Mouse (Mus musculus) left cerebral cortex, postnatal 4 days (tissue): ENCODE data around the gene Chga. TPM values are rescaled to one million over a fixed set of nuclear protein-coding genes. Genes with fewer than 3 reads are reported as not detected.

Experiments
- DNase-seq: peaks from one replicate; pipeline ENCODE4 v3.0.0-alpha.2; 2022
- intact Hi-C: fragments of 180-260 bp; cut with DNase I; formaldehyde crosslinking; loops from one replicate; pipeline ENCODE4 v1.15.1; 2025
- total RNA-seq, 2 experiments: library from RNA; stranded (reverse); gene quantifications; 2 replicates each; pipeline ENCODE4 v1.2.3; 2021

Gene Chga
- total RNA-seq, 2 experiments from 2014 or later = 105 to 113 TPM

DNA sequence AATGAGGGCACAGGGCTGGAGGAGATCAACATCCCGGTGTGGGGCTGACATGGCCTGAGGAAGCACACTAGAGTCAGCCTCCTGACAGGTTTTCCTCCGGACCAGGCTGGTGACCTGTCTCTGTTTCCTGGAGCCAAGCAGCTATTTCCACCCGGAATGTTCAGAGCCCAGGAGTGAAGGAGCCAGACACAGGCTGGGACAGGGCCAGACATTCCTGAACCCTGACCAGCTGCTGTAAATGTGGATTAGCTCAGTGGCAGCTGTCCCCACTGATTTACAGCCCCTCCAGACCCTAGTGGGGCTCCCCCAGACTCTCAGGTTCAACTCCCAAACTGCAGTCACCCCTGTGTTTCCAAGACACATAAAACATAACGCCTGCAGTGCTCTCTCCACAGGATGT lies 42.7 kb downstream of the Chga start:
- intact Hi-C loops = no loop called here

DNA sequence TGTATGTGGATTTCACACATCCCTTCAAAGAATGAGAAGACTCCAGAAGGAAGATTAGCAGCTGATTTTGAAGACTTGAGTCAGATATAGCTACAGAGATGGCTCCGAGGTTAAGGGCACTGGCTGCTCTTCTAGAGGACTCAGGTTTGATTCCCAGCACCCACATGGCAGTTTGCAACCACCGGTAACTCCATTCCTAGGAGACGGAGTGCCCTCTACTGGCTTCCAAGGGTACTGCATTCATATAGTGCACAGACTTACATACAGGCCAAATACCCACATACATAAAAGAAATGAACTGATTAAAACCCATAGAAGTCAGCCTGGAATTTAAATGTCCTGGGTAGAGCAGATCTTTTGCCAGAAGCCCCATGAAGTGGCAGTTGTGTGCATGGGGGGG lies 43.8 kb downstream of the Chga start:
- DNase-seq = no peak
- intact Hi-C loops = no loop called here

More for the DNA sequence above, 42.7 kb downstream of the Chga start:
- DNase-seq = no peak

DNA sequence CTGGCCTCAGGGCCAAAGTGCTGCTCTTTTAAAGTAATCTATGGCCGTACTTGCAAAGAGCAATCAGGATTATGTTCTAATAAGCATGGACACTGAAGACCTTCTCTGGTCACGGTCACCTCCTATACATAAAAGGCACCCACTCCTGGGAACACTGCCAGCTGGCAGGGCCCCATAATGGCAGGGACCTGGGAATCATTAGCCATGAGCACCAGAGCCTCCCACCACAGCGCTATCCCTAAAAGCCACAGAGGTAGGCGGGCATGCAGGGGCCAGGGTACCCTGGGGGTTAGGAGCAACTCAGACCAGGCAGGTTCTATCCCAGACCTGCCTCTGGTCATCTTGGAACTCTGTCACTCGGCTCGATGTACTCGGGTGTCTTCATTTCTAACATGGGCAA lies 45.0 kb downstream of the Chga start:
- peak; percentile 58 for DNase-seq
- intact Hi-C loops = no loop called here

DNA sequence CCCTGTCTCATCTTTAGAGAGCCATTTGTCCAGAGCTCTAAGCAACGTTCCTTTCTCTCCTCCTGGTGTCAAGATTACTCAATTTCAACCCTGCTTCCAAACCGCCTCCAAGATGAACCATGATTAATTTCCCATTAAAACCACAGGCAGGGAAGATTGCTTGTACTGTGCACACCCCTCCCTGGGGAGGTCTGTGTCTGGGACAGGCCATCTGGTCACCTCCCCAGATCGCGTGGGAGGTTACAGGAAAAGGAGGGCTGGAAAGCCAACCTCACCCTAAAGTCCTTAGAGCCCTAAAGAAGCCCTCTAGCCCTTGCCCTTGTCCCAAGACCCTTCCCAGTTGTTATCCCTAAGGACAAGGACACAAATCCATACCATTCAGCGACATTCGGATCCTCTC lies 45.6 kb downstream of the Chga start:
- intact Hi-C loops = no loop called here
- peak; percentile 49 for DNase-seq

DNA sequence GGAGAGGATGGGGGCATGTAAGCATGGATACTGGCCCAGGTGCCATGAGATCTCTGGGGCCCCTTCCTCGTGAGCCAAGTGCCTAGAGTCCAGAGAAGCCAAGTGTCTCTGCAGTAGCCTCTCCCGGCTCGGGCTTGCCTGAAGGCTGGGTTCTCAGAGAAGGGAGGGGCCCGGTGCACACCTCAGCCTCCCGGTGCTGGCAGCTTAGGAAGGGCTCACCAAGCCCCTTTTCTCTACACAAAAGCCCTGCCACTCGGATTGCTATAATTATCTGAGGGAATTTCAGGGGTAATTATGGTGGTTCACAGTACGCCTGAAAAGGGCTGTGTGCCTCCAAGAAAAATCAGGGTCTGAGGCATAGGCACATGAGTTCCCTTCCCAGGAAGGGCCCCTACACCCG lies 47.1 kb downstream of the Chga start:
- intact Hi-C loops = no loop called here

GRCm38 (mm10) chr12:102602255-102603041 lies 47.7 kb downstream of the Chga start:
- intact Hi-C loops = no loop called here
- no peak for DNase-seq

More for the DNA sequence above, 47.1 kb downstream of the Chga start:
- DNase-seq = no peak

- no peak for DNase-seq
- intact Hi-C loops = no loop called here
These were observed 50.8 kb downstream of the Chga start for GRCm38 (mm10) chr12:102605607-102606006.

DNA sequence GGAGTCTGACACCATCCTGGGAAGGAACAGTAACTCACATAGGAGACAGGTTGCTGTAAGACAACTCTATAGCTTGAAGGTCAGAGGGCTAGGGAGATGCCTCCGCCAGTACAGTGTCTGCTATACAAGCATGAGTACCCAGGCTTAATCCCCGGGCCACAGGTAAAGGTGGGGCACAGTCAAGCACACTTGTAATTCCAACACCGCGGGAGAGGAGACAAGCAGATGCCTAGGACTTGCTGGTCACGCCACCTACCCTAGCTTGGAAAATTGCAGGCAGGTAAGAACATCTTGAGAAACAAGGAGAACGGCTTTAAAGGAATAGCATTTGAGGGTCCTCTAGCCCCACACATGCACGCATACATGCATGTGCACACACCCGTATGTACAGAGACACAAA lies 52.3 kb downstream of the Chga start:
- intact Hi-C loops = no loop called here
- no peak for DNase-seq

- intact Hi-C loops = no loop called here
- no peak for DNase-seq
These were observed 53.2 kb downstream of the Chga start for GRCm38 (mm10) chr12:102607808-102608517.

- intact Hi-C loops = no loop called here
These were observed 56.2 kb downstream of the Chga start for GRCm38 (mm10) chr12:102610927-102611326.

DNA sequence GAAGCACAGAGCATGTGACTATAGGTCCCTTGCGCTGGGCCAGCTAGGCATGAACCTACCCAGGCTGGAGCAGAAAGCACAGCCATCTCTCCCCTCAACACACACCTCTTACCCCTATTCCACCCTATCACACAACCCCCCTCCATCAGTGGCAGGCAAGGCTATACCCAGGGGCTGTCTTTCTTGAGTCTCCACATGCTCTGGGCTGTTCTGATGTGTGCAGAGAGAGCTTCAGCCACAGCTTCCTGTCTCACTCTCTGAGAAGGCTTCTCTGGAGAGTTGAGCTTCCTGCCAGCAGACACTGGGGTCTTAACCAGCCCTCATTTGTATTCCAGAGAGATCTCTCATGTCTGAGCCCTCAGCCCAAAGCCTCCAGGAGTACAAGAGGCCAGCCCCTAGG lies 57.7 kb downstream of the Chga start:
- no peak for DNase-seq
- intact Hi-C loops = no loop called here

More at GRCm38 (mm10) chr12:102610927-102611326, 56.2 kb downstream of the Chga start:
- DNase-seq = no peak

- intact Hi-C loops = no loop called here
- no peak for DNase-seq
These were observed 58.6 kb downstream of the Chga start for GRCm38 (mm10) chr12:102613411-102613810.

Other genes starting within 250 kb of the Chga start
- 10 to 100 TPM; 65.7 to 72.1 TPM for gene Lgmn, start 115.2 kb upstream of the Chga start, total RNA-seq
- gene Golga5, start 85.8 kb upstream of the Chga start, total RNA-seq = 10 to 100 TPM; 22.9 to 23.0 TPM
- gene Itpk1, start 150.0 kb downstream of the Chga start, total RNA-seq = 10 to 100 TPM; 80.2 to 88.1 TPM
- 10 to 100 TPM; 28.3 to 30.3 TPM for gene Moap1, start 188.7 kb downstream of the Chga start, total RNA-seq
- 1 to 10 TPM; 5.3 to 6.0 TPM for gene Tmem251, start 188.8 kb downstream of the Chga start, total RNA-seq
- gene Gm28051, start 202.8 kb downstream of the Chga start, total RNA-seq = not detected
- gene Gon7, start 202.8 kb downstream of the Chga start, total RNA-seq = 10 to 100 TPM; 20.4 to 21.5 TPM
- gene Ubr7, start 203.0 kb downstream of the Chga start, total RNA-seq = 10 to 100 TPM; 30.9 to 31.3 TPM
- 10 to 100 TPM; 17.0 to 17.4 TPM for gene Gm20604, start 203.7 kb downstream of the Chga start, total RNA-seq